Mouse (Mus musculus): Measurements from ENCODE around the gene S100a3. TPM values are rescaled to one million over a fixed set of nuclear protein-coding genes. Genes with fewer than 3 reads are reported as not detected.

The S100a3 gene
- polyA plus RNA-seq, 1 experiment: 4.7 TPM

GRCm38 (mm10) chr3:90605736-90606135 lies 45.4 kb downstream of the S100a3 start:
- Histone ChIP-seq H3K79me2 (ENCODE audit: control insufficient read depth, insufficient read depth) (peaks cover 31% of the 10 kb centered on the region), H3K4me3 (peak overlapping the region; percentile 41), H3K4me2 (ENCODE audit: low read depth) (peak overlapping the region; percentile 97), H3K36me3 (ENCODE audit: control insufficient read depth, insufficient read depth) (no peaks in the 10 kb centered on the region), H3ac (ENCODE audit: control insufficient read depth, insufficient read length) (no peak overlapping the region), H3K27me3 (ENCODE audit: control insufficient read depth, insufficient read depth, insufficient read length) (no peaks in the 10 kb centered on the region)
- TF ChIP-seq REST (IDR thresholded peaks at IDR 0.05; ENCODE audit: insufficient read depth, insufficient read length) (no peak), POLR2AphosphoS2 (IDR thresholded peaks at IDR 0.05; ENCODE audit: insufficient read length, low read depth) (peak; percentile 6)

GRCm38 (mm10) chr3:90606185-90606584 lies 45.8 kb downstream of the S100a3 start:
- Histone ChIP-seq H3ac (ENCODE audit: control insufficient read depth, insufficient read length) (no peak overlapping the region), H3K79me2 (ENCODE audit: control insufficient read depth, insufficient read depth) (peaks cover 31% of the 10 kb centered on the region), H3K4me2 (ENCODE audit: low read depth) (peak overlapping the region; percentile 97), H3K27me3 (ENCODE audit: control insufficient read depth, insufficient read depth, insufficient read length) (no peaks in the 10 kb centered on the region), H3K4me3 (peak overlapping the region; percentile 41), H3K36me3 (ENCODE audit: control insufficient read depth, insufficient read depth) (no peaks in the 10 kb centered on the region)
- no peak for TF ChIP-seq POLR2A (IDR thresholded peaks at IDR 0.05; ENCODE audit: insufficient read length, low read depth)
- TF ChIP-seq MYOG (IDR thresholded peaks at IDR 0.05; ENCODE audit: control insufficient read depth in 1 of 3, insufficient read depth in 1 of 3, insufficient read length in 2 of 3, low read depth in 2 of 3): no peak
- TF ChIP-seq TCF12 (IDR thresholded peaks at IDR 0.05; ENCODE audit: insufficient read depth, poor library complexity, severe bottlenecking): no peak
- TF ChIP-seq E2F4 (IDR thresholded peaks at IDR 0.05; ENCODE audit: insufficient read depth): no peak
- TF ChIP-seq MYOD1 (IDR thresholded peaks at IDR 0.05; ENCODE audit: control insufficient read depth in 1 of 3, insufficient read length in 2 of 3, low read depth in 2 of 3): no peak
- no peak for TF ChIP-seq CEBPB (IDR thresholded peaks at IDR 0.05; ENCODE audit: insufficient read depth, poor library complexity, severe bottlenecking)
- TF ChIP-seq MAX (IDR thresholded peaks at IDR 0.05; ENCODE audit: low read depth): no peak
- TF ChIP-seq REST (IDR thresholded peaks at IDR 0.05; ENCODE audit: insufficient read depth, insufficient read length): no peak
- TF ChIP-seq TCF3 (IDR thresholded peaks at IDR 0.05; ENCODE audit: insufficient read length, low read depth): no peak
- TF ChIP-seq USF1 (IDR thresholded peaks at IDR 0.05; ENCODE audit: low read depth): no peak

- Histone ChIP-seq H3K4me2 (ENCODE audit: low read depth) (no peak overlapping the region), H3K79me2 (ENCODE audit: control insufficient read depth, insufficient read depth) (peaks cover 31% of the 10 kb centered on the region), H3ac (ENCODE audit: control insufficient read depth, insufficient read length) (no peak overlapping the region), H3K4me3 (no peak overlapping the region), H3K27me3 (ENCODE audit: control insufficient read depth, insufficient read depth, insufficient read length) (no peaks in the 10 kb centered on the region), H3K36me3 (ENCODE audit: control insufficient read depth, insufficient read depth) (no peaks in the 10 kb centered on the region)
- TF ChIP-seq POLR2A (IDR thresholded peaks at IDR 0.05; ENCODE audit: insufficient read length, low read depth) (peak; percentile 28), TCF3 (IDR thresholded peaks at IDR 0.05; ENCODE audit: insufficient read length, low read depth) (no peak), POLR2AphosphoS2 (IDR thresholded peaks at IDR 0.05; ENCODE audit: insufficient read length, low read depth) (peak; percentile 36), SRF (IDR thresholded peaks at IDR 0.05; ENCODE audit: control insufficient read depth, insufficient read length, low read depth) (no peak), MYOG (IDR thresholded peaks at IDR 0.05; ENCODE audit: control insufficient read depth in 1 of 3, insufficient read depth in 1 of 3, insufficient read length in 2 of 3, low read depth in 2 of 3) (no peak)
These were observed 47.0 kb downstream of the S100a3 start for GRCm38 (mm10) chr3:90607361-90607760.

GRCm38 (mm10) chr3:90608223-90608622 lies 47.8 kb downstream of the S100a3 start, which contains the start of gene S100a5:
Gene S100a5 (plus strand): TSS chr3:90608523.
- TF ChIP-seq TCF3 (IDR thresholded peaks at IDR 0.05; ENCODE audit: insufficient read length, low read depth) (no peak), POLR2A (IDR thresholded peaks at IDR 0.05; ENCODE audit: insufficient read length, low read depth) (no peak), MYOD1 (IDR thresholded peaks at IDR 0.05; ENCODE audit: control insufficient read depth in 1 of 3, insufficient read length in 2 of 3, low read depth in 2 of 3) (no peak), E2F4 (IDR thresholded peaks at IDR 0.05; ENCODE audit: insufficient read depth) (no peak), USF1 (IDR thresholded peaks at IDR 0.05; ENCODE audit: low read depth) (no peak), REST (IDR thresholded peaks at IDR 0.05; ENCODE audit: insufficient read depth, insufficient read length) (no peak), MAX (IDR thresholded peaks at IDR 0.05; ENCODE audit: low read depth) (no peak), CEBPB (IDR thresholded peaks at IDR 0.05; ENCODE audit: insufficient read depth, poor library complexity, severe bottlenecking) (no peak), SRF (IDR thresholded peaks at IDR 0.05; ENCODE audit: control insufficient read depth, insufficient read length, low read depth) (no peak), TCF12 (IDR thresholded peaks at IDR 0.05; ENCODE audit: insufficient read depth, poor library complexity, severe bottlenecking) (no peak), POLR2AphosphoS2 (IDR thresholded peaks at IDR 0.05; ENCODE audit: insufficient read length, low read depth) (no peak), MYOG (IDR thresholded peaks at IDR 0.05; ENCODE audit: control insufficient read depth in 1 of 3, insufficient read depth in 1 of 3, insufficient read length in 2 of 3, low read depth in 2 of 3) (no peak)
- H3K4me2 ChIP-seq (ENCODE audit: low read depth): no peak within 1 kb of the TSS
- no peak within 1 kb of the TSS for H3K4me3 ChIP-seq
- H3ac ChIP-seq (ENCODE audit: control insufficient read depth, insufficient read length): no peak within 1 kb of the TSS
- H3K36me3 ChIP-seq (ENCODE audit: control insufficient read depth, insufficient read depth): no peaks in the 10 kb centered on the region
- H3K79me2 ChIP-seq (ENCODE audit: control insufficient read depth, insufficient read depth): peaks cover 27% of the 10 kb centered on the region
- H3K27me3 ChIP-seq (ENCODE audit: control insufficient read depth, insufficient read depth, insufficient read length): no peaks in the 10 kb centered on the region

GRCm38 (mm10) chr3:90609102-90609501 lies 48.7 kb downstream of the S100a3 start:
- Histone ChIP-seq H3K79me2 (ENCODE audit: control insufficient read depth, insufficient read depth) (peaks cover 29% of the 10 kb centered on the region), H3K4me3 (no peak overlapping the region), H3ac (ENCODE audit: control insufficient read depth, insufficient read length) (no peak overlapping the region), H3K27me3 (ENCODE audit: control insufficient read depth, insufficient read depth, insufficient read length) (no peaks in the 10 kb centered on the region), H3K4me2 (ENCODE audit: low read depth) (no peak overlapping the region), H3K36me3 (ENCODE audit: control insufficient read depth, insufficient read depth) (peaks cover 4% of the 10 kb centered on the region)
- no peak for TF ChIP-seq POLR2AphosphoS2 (IDR thresholded peaks at IDR 0.05; ENCODE audit: insufficient read length, low read depth)
- no peak for TF ChIP-seq REST (IDR thresholded peaks at IDR 0.05; ENCODE audit: insufficient read depth, insufficient read length)
- TF ChIP-seq TCF12 (IDR thresholded peaks at IDR 0.05; ENCODE audit: insufficient read depth, poor library complexity, severe bottlenecking): no peak
- TF ChIP-seq POLR2A (IDR thresholded peaks at IDR 0.05; ENCODE audit: insufficient read length, low read depth): no peak
- no peak for TF ChIP-seq E2F4 (IDR thresholded peaks at IDR 0.05; ENCODE audit: insufficient read depth)
- TF ChIP-seq MYOG (IDR thresholded peaks at IDR 0.05; ENCODE audit: control insufficient read depth in 1 of 3, insufficient read depth in 1 of 3, insufficient read length in 2 of 3, low read depth in 2 of 3): no peak
- no peak for TF ChIP-seq USF1 (IDR thresholded peaks at IDR 0.05; ENCODE audit: low read depth)
- TF ChIP-seq SRF (IDR thresholded peaks at IDR 0.05; ENCODE audit: control insufficient read depth, insufficient read length, low read depth): no peak
- no peak for TF ChIP-seq CEBPB (IDR thresholded peaks at IDR 0.05; ENCODE audit: insufficient read depth, poor library complexity, severe bottlenecking)
- no peak for TF ChIP-seq MYOD1 (IDR thresholded peaks at IDR 0.05; ENCODE audit: control insufficient read depth in 1 of 3, insufficient read length in 2 of 3, low read depth in 2 of 3)
- TF ChIP-seq TCF3 (IDR thresholded peaks at IDR 0.05; ENCODE audit: insufficient read length, low read depth): no peak
- TF ChIP-seq MAX (IDR thresholded peaks at IDR 0.05; ENCODE audit: low read depth): no peak
